In genomic region chr6:121322381-121323110, GRCm38 (mm10) we compare ENCODE assay signal across 16 mouse cellular contexts. TPM values are rescaled to one million over a fixed set of nuclear protein-coding genes. Genes with fewer than 3 reads are reported as not detected.
"Had no signal": no experiment of that assay in that cellular context is flagged by ENCODE, and none has a peak within 500 bp of the region (broad histone marks: within the 10 kb centered on the region; RNA-seq: fewer than 3 reads in every experiment).

No protein-coding gene starts in this region.

- H3K9ac ChIP-seq: limb, embryonic 13.5 days; liver, embryonic 14.5 days; midbrain, embryonic 12.5 days; neural tube, embryonic 13.5 days had no signal

- H3K27me3 ChIP-seq: limb, embryonic 13.5 days; midbrain, embryonic 12.5 days; neural tube, embryonic 13.5 days had no signal

- ATAC-seq: intestine, postnatal 0 days; midbrain, embryonic 16.5 days had no signal

- H3K4me1 ChIP-seq: midbrain, embryonic 12.5 days; neural tube, embryonic 13.5 days had no signal

- H3K4me3 ChIP-seq: layer of hippocampus, adult 2 months; limb, embryonic 13.5 days; midbrain, embryonic 12.5 days; neural tube, embryonic 13.5 days had no signal

- H3K27ac ChIP-seq: layer of hippocampus, adult 2 months; limb, embryonic 13.5 days; liver, embryonic 14.5 days; midbrain, embryonic 12.5 days; neural tube, embryonic 13.5 days had no signal

- H3K9me3 ChIP-seq: limb, embryonic 13.5 days; midbrain, embryonic 12.5 days; neural tube, embryonic 13.5 days had no signal

- H3K36me3 ChIP-seq: limb, embryonic 13.5 days; midbrain, embryonic 12.5 days; neural tube, embryonic 13.5 days had no signal

- H3K4me2 ChIP-seq: limb, embryonic 13.5 days; midbrain, embryonic 12.5 days; neural tube, embryonic 13.5 days had no signal

- DNase-seq: left cerebral cortex, postnatal 4 days; lung, adult 18-20 months; right cerebral cortex, adult 18-20 months; right cerebral cortex, postnatal 4 days; spleen, adult 18-20 months; thymus, adult 18-20 months; thymus, postnatal 14 days had no signal

RNA-seq across cellular contexts. Expression of gene Slc6a12, which starts 20.3 kb away (rescaled TPM):
- polyA plus RNA-seq: limb, embryonic 13.5 days; lung, embryonic 16.5 days; stomach, embryonic 14.5 days had no signal
